Mouse (Mus musculus) kidney, postnatal 25 days (tissue): ENCODE results near the gene Xpnpep1.

Experiments used
- DNase-seq, 2 experiments: peaks; one replicate each; pipeline ENCODE4 v3.0.0; 2021; ENCODE audit warnings: mixed read lengths in 2 of 2

The Xpnpep1 gene

GRCm38 (mm10) chr19:53064972-53065361 is 25.0 kb upstream of the Xpnpep1 start:
- no peak for DNase-seq

- peak in 1 of 2 experiments; percentile 11 for DNase-seq
Observed at GRCm38 (mm10) chr19:53064292-53064971, 24.4 kb upstream of the Xpnpep1 start.

GRCm38 (mm10) chr19:53062046-53062445 is 22.0 kb upstream of the Xpnpep1 start:
- no peak for DNase-seq

GRCm38 (mm10) chr19:53059344-53060111 is 19.5 kb upstream of the Xpnpep1 start:
- DNase-seq = peak in 1 of 2 experiments; percentile 2

GRCm38 (mm10) chr19:53058726-53059334 is 18.8 kb upstream of the Xpnpep1 start:
- DNase-seq = no peak

- DNase-seq = no peak
Observed at GRCm38 (mm10) chr19:53057980-53058725, 18.1 kb upstream of the Xpnpep1 start.

- no peak for DNase-seq
Observed at GRCm38 (mm10) chr19:53053355-53053754, 13.3 kb upstream of the Xpnpep1 start.

GRCm38 (mm10) chr19:53052031-53052670 is 12.1 kb upstream of the Xpnpep1 start:
- DNase-seq = peak in 1 of 2 experiments; percentile 69

- no peak for DNase-seq
Observed at GRCm38 (mm10) chr19:53051288-53051985, 11.4 kb upstream of the Xpnpep1 start.

- no peak for DNase-seq
Observed at GRCm38 (mm10) chr19:53050100-53050499, 10.1 kb upstream of the Xpnpep1 start.

GRCm38 (mm10) chr19:53047208-53047607 is 7.2 kb upstream of the Xpnpep1 start:
- DNase-seq = no peak

GRCm38 (mm10) chr19:53043423-53044125 is 3.6 kb upstream of the Xpnpep1 start:
- peak in 1 of 2 experiments; percentile 14 for DNase-seq

- no peak for DNase-seq
Observed at GRCm38 (mm10) chr19:53041570-53041969, 1.6 kb upstream of the Xpnpep1 start.

GRCm38 (mm10) chr19:53041133-53041510 is 1.1 kb upstream of the Xpnpep1 start:
- no peak for DNase-seq

GRCm38 (mm10) chr19:53039090-53039489 is 924 bp downstream of the Xpnpep1 start:
- peak in 1 of 2 experiments; percentile 56 for DNase-seq

- peak; percentile 99 for DNase-seq
Observed at GRCm38 (mm10) chr19:53038435-53038938, 1.5 kb downstream of the Xpnpep1 start.

- no peak for DNase-seq
Observed at GRCm38 (mm10) chr19:53037925-53038419, 2.0 kb downstream of the Xpnpep1 start.

GRCm38 (mm10) chr19:53033159-53033943 is 6.7 kb downstream of the Xpnpep1 start:
- DNase-seq = peak in 1 of 2 experiments; percentile 66

- DNase-seq = peak; percentile 52 to 75
Observed at GRCm38 (mm10) chr19:53032647-53033046, 7.4 kb downstream of the Xpnpep1 start.

- DNase-seq = peak; percentile 45 to 47
Observed at GRCm38 (mm10) chr19:53031957-53032371, 8.1 kb downstream of the Xpnpep1 start.
